Mouse (Mus musculus): ENCODE measurements around the gene Plpp3.

Plpp3 gene

DNA sequence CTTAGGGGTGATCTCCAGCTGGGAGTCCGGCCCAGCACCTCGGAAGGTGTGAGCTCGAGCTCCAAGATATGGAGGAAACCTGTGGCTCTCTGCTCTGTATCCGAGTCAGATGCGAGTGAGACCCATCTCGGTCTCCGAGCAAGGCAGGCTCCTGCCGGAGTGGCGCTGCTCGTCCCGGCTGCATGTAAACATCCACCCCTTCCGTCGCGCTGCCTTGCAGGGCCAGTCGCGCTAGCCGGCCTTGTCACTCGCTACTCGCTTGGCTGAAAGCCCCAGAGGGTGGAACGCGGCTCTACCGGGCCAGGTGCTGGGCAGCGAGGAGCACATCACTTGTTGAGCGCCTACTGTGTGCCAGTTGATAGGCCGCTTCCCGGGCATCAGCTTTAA lies 1.0 kb downstream of the Plpp3 start:
- DNase-seq (ENCODE audit: inconsistent age in 2 of 2, low spot score in 1 of 2), result peak; percentile 86 to 94

DNA sequence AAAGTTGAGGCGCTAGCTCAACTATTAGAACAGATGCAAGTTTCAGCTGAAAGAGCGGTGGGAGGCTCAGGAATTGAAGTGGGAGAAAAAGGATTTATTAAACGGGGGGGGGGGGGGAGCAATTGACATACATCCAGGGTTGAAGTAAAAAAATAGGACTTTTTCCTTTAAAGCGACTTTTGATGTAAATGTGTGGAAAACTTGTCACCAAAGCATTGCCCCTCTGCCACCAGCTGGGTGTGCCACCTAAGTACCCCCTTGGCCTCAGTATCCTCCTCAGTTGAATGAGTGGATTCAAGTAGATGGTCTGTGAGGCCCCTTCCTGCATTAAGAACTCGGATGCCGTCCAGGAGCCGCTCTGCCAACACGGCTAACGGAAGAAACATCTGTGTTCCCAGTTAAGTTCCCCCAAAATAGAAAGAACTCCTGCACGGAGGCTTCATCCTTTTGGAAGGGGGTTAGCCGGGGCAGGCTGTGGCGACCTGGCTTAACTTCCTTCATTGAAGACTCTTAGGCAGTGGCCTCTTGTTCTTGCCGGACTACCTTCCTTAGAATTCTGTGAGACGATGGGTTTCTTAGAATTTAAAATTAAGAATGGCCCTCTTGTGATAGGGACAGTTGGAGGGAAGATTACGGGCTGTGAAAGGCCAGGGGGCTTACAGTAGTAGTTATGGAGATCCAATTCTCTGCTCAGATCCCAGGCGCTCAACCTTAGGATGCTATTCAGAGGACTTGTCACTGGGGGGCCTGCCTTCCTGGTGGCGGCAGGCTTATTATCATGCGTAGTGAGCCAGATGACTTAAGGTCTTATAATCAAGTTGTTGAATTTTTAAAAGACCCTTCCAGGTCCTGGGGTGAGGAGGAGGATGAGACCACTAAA lies 1.7 kb downstream of the Plpp3 start:
- DNase-seq (ENCODE audit: inconsistent age in 2 of 2, low spot score in 1 of 2), result peak; percentile 50 to 82

- no peak for DNase-seq (ENCODE audit: inconsistent age in 2 of 2, low spot score in 1 of 2)
Measured at GRCm38 (mm10) chr4:105159531-105159870, 2.4 kb downstream of the Plpp3 start.

DNA sequence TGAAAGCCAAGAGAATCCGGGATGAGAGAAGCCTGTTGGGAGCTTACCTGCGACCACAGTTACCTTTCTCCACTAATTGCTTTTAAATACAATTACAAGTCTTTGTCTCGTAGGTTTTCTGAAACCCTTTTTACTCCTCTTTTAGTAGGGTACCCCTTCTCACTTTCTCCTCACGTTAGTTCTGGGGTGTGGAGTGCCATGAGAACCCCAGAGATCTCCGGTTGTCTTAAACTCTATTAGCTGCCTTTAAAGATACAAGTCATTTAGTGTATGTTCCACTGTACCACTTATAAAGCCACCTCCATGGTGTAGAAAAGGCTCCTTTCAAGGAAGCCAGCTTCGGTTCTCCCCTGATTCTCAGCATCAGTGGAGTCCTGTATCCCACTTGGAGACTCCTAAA lies 3.3 kb downstream of the Plpp3 start:
- DNase-seq (ENCODE audit: inconsistent age in 2 of 2, low spot score in 1 of 2), result peak in 1 of 2 experiments; percentile 53

GRCm38 (mm10) chr4:105162014-105162413 lies 4.9 kb downstream of the Plpp3 start:
- DNase-seq (ENCODE audit: inconsistent age in 2 of 2, low spot score in 1 of 2), result peak in 1 of 2 experiments; percentile 60

DNA sequence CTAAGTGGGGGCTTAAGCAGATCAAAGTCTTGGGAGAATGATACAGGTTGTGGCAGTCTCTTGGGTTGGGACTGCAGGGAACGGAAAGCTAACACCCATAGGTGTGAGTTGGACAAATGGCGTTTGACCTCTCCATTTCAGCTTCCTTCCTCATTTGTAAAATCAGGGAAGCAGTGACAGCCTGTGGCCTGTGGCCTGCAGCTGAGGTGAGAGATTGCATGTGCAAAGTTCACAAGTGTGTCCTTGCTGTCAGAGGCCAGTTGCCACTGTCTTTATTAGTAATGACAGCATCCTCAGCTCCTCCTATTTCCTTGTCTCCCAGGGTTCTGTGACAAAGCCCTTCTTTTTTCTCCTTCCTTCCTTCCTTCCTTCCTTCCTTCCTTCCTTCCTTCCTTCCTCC lies 5.5 kb downstream of the Plpp3 start:
- DNase-seq (ENCODE audit: inconsistent age in 2 of 2, low spot score in 1 of 2), result peak in 1 of 2 experiments; percentile 70

- peak in 1 of 2 experiments; percentile 39 for DNase-seq (ENCODE audit: inconsistent age in 2 of 2, low spot score in 1 of 2)
Measured at GRCm38 (mm10) chr4:105163981-105164411, 6.8 kb downstream of the Plpp3 start.

GRCm38 (mm10) chr4:105164952-105165351 lies 7.8 kb downstream of the Plpp3 start:
- peak in 1 of 2 experiments; percentile 22 for DNase-seq (ENCODE audit: inconsistent age in 2 of 2, low spot score in 1 of 2)

GRCm38 (mm10) chr4:105169093-105169571 lies 12.0 kb downstream of the Plpp3 start:
- DNase-seq (ENCODE audit: inconsistent age in 2 of 2, low spot score in 1 of 2), result no peak

DNA sequence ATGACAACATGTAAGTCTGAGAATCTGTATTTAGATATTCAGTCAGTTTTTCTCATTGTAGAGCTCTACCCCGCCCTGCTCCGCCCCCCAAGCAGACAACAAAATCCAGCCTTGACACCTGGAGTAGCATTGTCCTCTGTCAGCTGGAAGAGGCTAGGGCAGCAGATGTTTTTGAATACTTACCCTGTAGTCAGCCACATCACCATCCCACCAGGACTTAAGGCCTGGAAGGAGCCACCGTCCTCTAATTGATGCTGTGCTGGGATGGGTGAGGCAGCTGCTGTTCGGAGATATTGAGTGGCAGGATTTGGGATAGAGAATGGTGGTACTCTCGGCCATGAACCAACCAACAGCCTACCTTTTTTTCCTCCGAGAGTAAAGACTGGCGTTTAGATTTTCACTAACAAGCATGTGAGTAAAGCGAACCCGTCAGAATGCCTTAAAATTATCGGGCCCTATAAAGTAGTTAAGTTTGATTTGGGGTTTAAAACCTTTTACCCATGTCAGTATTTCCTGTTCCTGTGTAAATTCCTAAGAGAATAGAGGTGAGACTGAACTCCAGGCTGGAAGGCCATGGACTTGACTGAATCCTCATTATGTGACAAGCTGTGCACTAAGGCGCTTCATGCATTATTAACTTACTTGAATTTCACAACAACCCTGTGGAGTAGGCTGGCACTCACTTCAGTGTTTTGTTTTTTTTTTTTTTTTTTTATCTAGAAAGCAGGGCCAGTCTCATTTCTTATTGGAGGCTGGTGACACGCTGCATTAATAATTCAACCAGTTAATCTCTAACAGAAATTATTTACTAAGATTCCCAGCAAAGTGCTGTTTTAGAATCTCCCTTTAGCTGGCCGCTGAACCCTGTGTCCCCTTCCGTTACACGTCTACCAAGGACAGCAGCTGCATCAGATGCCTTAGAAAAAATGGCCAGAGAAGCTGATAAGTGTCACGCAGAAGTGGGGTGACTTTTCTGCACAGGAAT lies 13.0 kb downstream of the Plpp3 start:
- DNase-seq (ENCODE audit: inconsistent age in 2 of 2, low spot score in 1 of 2), result peak in 1 of 2 experiments; percentile 9

DNA sequence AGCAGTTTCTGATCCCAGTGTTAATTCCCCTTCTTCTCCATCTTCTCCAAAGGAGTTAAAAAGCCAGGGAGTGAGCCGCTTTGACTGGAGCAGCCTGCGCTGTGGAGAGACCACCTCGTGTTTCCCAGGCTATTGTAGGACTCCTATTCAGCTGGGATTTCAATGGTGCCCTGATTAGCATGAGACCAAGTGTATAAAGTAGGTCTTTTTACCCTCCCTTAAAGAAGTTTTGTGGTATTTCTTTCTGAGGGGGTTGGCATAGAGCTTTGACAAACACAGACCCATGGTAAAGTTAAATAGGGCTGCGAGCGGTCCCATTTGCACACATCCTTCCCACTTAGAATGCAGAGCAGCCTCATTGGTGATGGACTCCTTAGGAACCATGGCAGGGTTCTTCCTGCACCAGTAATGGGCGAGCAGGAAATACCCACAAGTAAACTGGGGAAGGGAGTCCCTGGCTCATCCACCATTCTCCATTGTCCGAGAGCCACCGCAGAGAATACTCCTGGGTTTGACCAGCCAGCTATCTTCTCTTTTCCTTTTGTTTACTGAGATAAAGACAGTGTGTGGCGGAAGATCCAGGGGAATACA lies 13.8 kb downstream of the Plpp3 start:
- DNase-seq (ENCODE audit: inconsistent age in 2 of 2, low spot score in 1 of 2), result peak in 1 of 2 experiments; percentile 3

- DNase-seq (ENCODE audit: inconsistent age in 2 of 2, low spot score in 1 of 2), result no peak
Measured at GRCm38 (mm10) chr4:105171432-105171831, 14.3 kb downstream of the Plpp3 start.

GRCm38 (mm10) chr4:105174778-105175177 lies 17.6 kb downstream of the Plpp3 start:
- DNase-seq (ENCODE audit: inconsistent age in 2 of 2, low spot score in 1 of 2), result no peak

GRCm38 (mm10) chr4:105175255-105176035 lies 18.3 kb downstream of the Plpp3 start:
- no peak for DNase-seq (ENCODE audit: inconsistent age in 2 of 2, low spot score in 1 of 2)

- DNase-seq (ENCODE audit: inconsistent age in 2 of 2, low spot score in 1 of 2), result no peak
Measured at GRCm38 (mm10) chr4:105181014-105181658, 24.0 kb downstream of the Plpp3 start.

DNA sequence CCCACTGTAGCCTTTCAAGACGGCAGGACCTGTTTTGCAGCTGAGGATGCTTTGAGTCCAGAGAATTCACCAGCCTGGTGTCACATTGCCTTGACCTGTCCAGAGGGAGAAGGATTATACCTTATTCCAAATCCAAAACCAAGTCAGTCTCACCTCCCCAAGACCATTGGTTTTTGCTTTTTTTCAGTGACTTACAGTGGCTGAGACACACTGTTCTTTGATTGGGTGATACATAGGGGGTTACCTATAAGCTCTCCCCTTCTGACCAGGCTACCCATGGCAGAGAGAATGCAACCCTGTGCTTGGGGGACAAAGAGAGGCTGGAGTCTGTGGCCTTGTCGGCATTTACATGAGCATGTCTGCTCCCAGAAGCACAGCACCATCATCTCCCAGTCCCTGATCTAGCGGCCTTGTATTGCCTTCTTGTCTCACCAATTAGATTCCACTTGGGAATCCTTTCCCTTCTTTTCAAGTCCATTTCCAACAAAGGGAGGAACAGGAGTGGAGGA lies 24.6 kb downstream of the Plpp3 start:
- peak in 1 of 2 experiments; percentile 65 for DNase-seq (ENCODE audit: inconsistent age in 2 of 2, low spot score in 1 of 2)

- no peak for DNase-seq (ENCODE audit: inconsistent age in 2 of 2, low spot score in 1 of 2)
Measured at GRCm38 (mm10) chr4:105182249-105182648, 25.1 kb downstream of the Plpp3 start.

GRCm38 (mm10) chr4:105184490-105184889 lies 27.3 kb downstream of the Plpp3 start:
- DNase-seq (ENCODE audit: inconsistent age in 2 of 2, low spot score in 1 of 2), result peak in 1 of 2 experiments; percentile 63

- peak in 1 of 2 experiments; percentile 53 for DNase-seq (ENCODE audit: inconsistent age in 2 of 2, low spot score in 1 of 2)
Measured at GRCm38 (mm10) chr4:105184924-105185323, 27.8 kb downstream of the Plpp3 start.
